Mouse (Mus musculus) lung, postnatal 14 days (tissue): ENCODE measurements around the gene Slc2a3.
"Not testable (repeated sequence)": the region's sequence is repeated elsewhere in the genome, so short reads cannot be mapped to it uniquely, and the experiment has no call there.

Source experiments
- DNase-seq: peaks from one replicate; pipeline ENCODE4 v3.0.0; 2021

Slc2a3 gene

GRCm38 (mm10) chr6:122706337-122706840 lies 95.1 kb downstream of the Slc2a3 start:
- DNase-seq, result no peak

- no peak for DNase-seq
Observed at GRCm38 (mm10) chr6:122703706-122704105, 97.7 kb downstream of the Slc2a3 start.

GRCm38 (mm10) chr6:122703251-122703650 lies 98.2 kb downstream of the Slc2a3 start:
- DNase-seq, result no peak

- DNase-seq, result peak; percentile 75
Observed at GRCm38 (mm10) chr6:122702480-122703124, 98.8 kb downstream of the Slc2a3 start.

- DNase-seq, result no peak
Observed at GRCm38 (mm10) chr6:122701816-122702215, 99.6 kb downstream of the Slc2a3 start.

GRCm38 (mm10) chr6:122699628-122700027 lies 101.8 kb downstream of the Slc2a3 start:
- not testable (repeated sequence) for DNase-seq

GRCm38 (mm10) chr6:122695398-122695797 lies 106.0 kb downstream of the Slc2a3 start:
- DNase-seq, result no peak

GRCm38 (mm10) chr6:122690082-122690481 lies 111.4 kb downstream of the Slc2a3 start:
- DNase-seq, result no peak

- DNase-seq, result no peak
Observed at GRCm38 (mm10) chr6:122689411-122690055, 111.9 kb downstream of the Slc2a3 start.

GRCm38 (mm10) chr6:122686709-122687108 lies 114.7 kb downstream of the Slc2a3 start:
- DNase-seq, result no peak

- DNase-seq, result no peak
Observed at GRCm38 (mm10) chr6:122682646-122683045, 118.8 kb downstream of the Slc2a3 start.
